Mouse (Mus musculus) intestine, embryonic 14.5 days (tissue): ENCODE measurements around the gene Btbd11. TPM values are rescaled to one million over a fixed set of nuclear protein-coding genes. Genes with fewer than 3 reads are reported as not detected.

Source experiments
- ATAC-seq: fragments of 200-750 bp; cut with Nextera tagmentation; replicated peaks from 2 replicates; pipeline ENCODE4 v1.8.0; 2017; ENCODE audit warnings: low read depth, moderate number of reproducible peaks, moderate TSS enrichment, moderate library complexity; ENCODE audit not compliant: low FRiP score, low TSS enrichment
- DNase-seq: peaks from one replicate; pipeline ENCODE4 v3.0.0-alpha.2; 2018; ENCODE audit warnings: low spot score
- H3K27ac ChIP-seq: fragments of 300-500 bp; sonication (generic); 2 replicates; pipeline ENCODE4 v1.5.1; 2014; ENCODE audit warnings: low read depth, mild to moderate bottlenecking, control low read depth
- H3K27me3 ChIP-seq: fragments of 300-500 bp; sonication (generic); replicated peaks from 2 replicates; pipeline ENCODE4 v1.6.1; 2014; ENCODE audit warnings: low read length, control low read depth; ENCODE audit not compliant: control insufficient read depth, insufficient read depth
- H3K36me3 ChIP-seq: fragments of 300-500 bp; sonication (generic); 2 replicates; pipeline ENCODE4 v1.6.1; 2014; ENCODE audit warnings: low read length, control low read depth; ENCODE audit not compliant: control insufficient read depth, insufficient read depth
- H3K4me1 ChIP-seq: fragments of 300-500 bp; sonication (generic); replicated peaks from 2 replicates; pipeline ENCODE4 v1.6.1; 2014; ENCODE audit warnings: low read length, control low read depth, mixed read lengths; ENCODE audit not compliant: control insufficient read depth, insufficient read depth
- H3K4me2 ChIP-seq: fragments of 300-500 bp; sonication (generic); 2 replicates; pipeline ENCODE4 v1.6.1; 2014; ENCODE audit warnings: low read length
- H3K4me3 ChIP-seq: fragments of 300-500 bp; sonication (generic); 2 replicates; pipeline ENCODE4 v1.5.1; 2014; ENCODE audit warnings: low read depth, low read length, control low read depth, mixed read lengths
- H3K9ac ChIP-seq: fragments of 300-500 bp; sonication (generic); 2 replicates; pipeline ENCODE4 v1.6.1; 2014; ENCODE audit warnings: mild to moderate bottlenecking, low read length
- H3K9me3 ChIP-seq: fragments of 300-500 bp; sonication (generic); 2 replicates; pipeline ENCODE4 v1.6.1; 2016; ENCODE audit warnings: low read length, control low read depth; ENCODE audit not compliant: control insufficient read depth
- WGBS: fragments of 180-500 bp; shearing (Covaris S2); extraction: QIAGEN DNeasy Blood & Tissue Kit; methylation state at CpG from one replicate; pipeline ENCODE4 v1.1.7; 2014; 5-methylcytosine and 5-hydroxymethylcytosine counted together
- polyA plus RNA-seq: library from polyadenylated mRNA; unstranded; fragments of >200 nt; fragmentation: Nextera tagmentation; extraction: Ambion mirVana; gene quantifications from 2 replicates; pipeline ENCODE4 v1.2.1, GENCODE M21; 2014

Gene Btbd11
- polyA plus RNA-seq, 1 experiment from 2014 or later, result 2.0 TPM

DNA sequence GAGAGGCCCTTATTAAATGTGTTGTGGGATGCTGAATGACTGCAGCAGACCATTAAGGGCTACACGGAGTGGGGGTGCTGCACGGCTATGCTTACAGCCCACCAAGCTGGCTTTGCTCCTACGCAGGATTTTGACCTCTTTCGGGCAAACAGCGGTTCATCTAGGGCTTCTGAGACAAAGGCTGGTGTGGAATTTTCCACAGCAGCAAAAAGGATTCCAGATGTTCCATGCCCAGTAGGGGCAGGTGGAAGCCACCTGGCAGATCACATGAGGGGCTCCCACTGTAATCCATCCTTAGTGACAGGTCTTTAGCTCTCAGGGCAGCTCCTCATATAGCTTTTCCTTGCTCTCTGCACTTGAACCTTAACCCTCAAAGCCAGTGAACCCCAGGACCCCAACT lies 111.3 kb downstream of the Btbd11 start:
- 70% methylated on average over 5 of the region's 5 CpGs for WGBS
- no peak for DNase-seq

DNA sequence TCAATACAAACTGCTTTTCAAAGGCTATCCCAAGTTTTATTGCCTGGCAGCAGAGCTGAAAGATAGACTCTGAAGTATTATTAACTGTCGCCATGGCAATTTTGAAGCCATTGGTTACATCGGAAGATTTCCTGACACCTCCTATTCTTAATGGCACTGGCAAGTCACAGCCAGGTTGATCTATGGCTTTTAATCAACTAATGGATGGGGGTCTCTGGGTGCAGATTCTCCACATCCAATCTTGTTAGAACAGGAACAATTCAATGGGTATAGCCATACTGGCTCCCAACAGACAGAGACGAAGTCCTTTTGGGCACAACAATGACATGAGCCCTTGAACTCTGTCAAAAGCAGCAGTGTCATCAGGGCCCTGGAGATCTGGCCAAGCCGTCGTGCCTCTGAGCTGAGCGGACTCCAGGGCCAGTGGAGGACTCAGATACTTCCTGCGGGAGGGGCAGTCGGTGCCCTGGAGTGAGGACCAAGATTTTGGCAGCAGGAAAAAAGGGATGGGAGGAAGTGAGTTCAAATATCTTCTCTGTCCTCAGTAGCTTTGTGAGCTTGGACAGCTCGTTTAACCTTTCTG lies 114.0 kb downstream of the Btbd11 start:
- DNase-seq (no peak), ATAC-seq (no peak)
- H3K36me3 ChIP-seq, result no peaks in the 10 kb centered on the region
- no peaks in the 10 kb centered on the region for H3K9me3 ChIP-seq
- H3K27ac ChIP-seq, result no peak overlapping the region
- no peak overlapping the region for H3K9ac ChIP-seq
- H3K4me1 ChIP-seq, result no peaks in the 10 kb centered on the region; the same call in 1 of the 2 replicates
- no peak overlapping the region for H3K4me2 ChIP-seq
- H3K4me3 ChIP-seq, result no peak overlapping the region
- no peaks in the 10 kb centered on the region for H3K27me3 ChIP-seq
- WGBS, result 74% methylated on average over 9 of the region's 9 CpGs

More for the DNA sequence above, 111.3 kb downstream of the Btbd11 start:
- H3K9ac ChIP-seq, result no peak overlapping the region
- H3K4me1 ChIP-seq, result no peaks in the 10 kb centered on the region; the same call in 1 of the 2 replicates
- no peak overlapping the region for H3K4me2 ChIP-seq
- H3K36me3 ChIP-seq, result no peaks in the 10 kb centered on the region
- no peak overlapping the region for H3K4me3 ChIP-seq
- H3K9me3 ChIP-seq, result no peaks in the 10 kb centered on the region
- ATAC-seq, result no peak
- H3K27me3 ChIP-seq, result no peaks in the 10 kb centered on the region
- H3K27ac ChIP-seq, result no peak overlapping the region

DNA sequence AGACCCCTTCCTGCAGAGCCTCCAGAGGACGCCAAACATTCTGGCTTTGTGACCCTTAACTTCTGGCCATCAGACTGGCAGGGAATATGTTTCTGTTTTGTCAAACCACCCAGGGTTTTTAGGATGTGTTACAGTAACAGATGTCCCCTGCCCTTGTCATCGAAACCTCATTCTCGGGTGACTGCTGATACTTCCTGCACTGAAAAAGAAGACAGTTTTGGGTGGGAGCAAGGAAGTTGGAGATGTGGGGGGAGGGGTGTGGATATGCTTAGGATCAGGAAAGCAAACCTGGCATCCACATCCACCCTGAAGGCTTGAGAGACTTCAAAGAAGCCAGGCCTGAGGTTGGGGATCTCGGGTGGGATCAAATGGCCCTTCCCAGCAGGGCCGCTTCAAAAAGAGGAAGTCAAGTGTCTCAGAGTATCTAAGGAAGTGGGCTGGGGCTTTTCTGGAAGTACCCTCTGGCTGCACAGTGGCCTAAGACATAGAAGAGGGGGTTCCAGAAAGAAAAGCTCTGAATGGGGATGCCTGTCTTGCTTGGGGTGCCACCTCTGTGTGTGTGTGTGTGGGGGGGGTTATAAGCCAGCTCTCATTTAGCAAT lies 115.5 kb downstream of the Btbd11 start:
- H3K27ac ChIP-seq, result no peak overlapping the region

DNA sequence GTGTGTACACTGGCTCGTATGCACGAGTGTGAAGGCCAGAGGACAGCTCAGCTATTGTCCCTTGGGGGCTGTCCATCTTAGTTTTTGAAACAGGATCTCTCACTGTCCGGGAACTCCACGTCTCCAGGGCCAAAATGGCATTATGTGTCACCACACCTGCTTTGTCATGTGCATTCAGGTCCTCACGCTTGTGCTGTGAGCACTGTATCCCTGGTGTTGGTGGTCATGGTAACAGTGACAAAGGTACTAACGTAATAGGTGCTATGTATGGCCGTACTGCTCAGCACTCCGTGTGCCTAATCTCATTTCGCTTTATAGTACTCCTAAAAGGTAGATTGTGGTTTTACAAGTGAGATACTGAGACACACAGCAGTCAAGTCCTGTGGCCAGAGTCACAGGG lies 116.0 kb downstream of the Btbd11 start:
- WGBS, result 81% methylated on average over 9 of the region's 9 CpGs
- no peak overlapping the region for H3K9ac ChIP-seq
- H3K27me3 ChIP-seq, result no peaks in the 10 kb centered on the region
- no peaks in the 10 kb centered on the region for H3K9me3 ChIP-seq
- no peak overlapping the region for H3K4me3 ChIP-seq
- H3K27ac ChIP-seq, result no peak overlapping the region
- DNase-seq (no peak), ATAC-seq (no peak)
- no peaks in the 10 kb centered on the region; the same call in 1 of the 2 replicates for H3K4me1 ChIP-seq
- H3K4me2 ChIP-seq, result no peak overlapping the region
- no peaks in the 10 kb centered on the region for H3K36me3 ChIP-seq

More for the DNA sequence above, 115.5 kb downstream of the Btbd11 start:
- no peak for DNase-seq
- H3K36me3 ChIP-seq, result no peaks in the 10 kb centered on the region
- 59% methylated on average over 5 of the region's 5 CpGs for whole genome bisulfite sequencing
- H3K27me3 ChIP-seq, result no peaks in the 10 kb centered on the region
- no peaks in the 10 kb centered on the region; the same call in 1 of the 2 replicates for H3K4me1 ChIP-seq
- ATAC-seq, result no peak
- no peak overlapping the region for H3K9ac ChIP-seq
- H3K9me3 ChIP-seq, result no peaks in the 10 kb centered on the region
- no peak overlapping the region for H3K4me3 ChIP-seq
- no peak overlapping the region for H3K4me2 ChIP-seq

DNA sequence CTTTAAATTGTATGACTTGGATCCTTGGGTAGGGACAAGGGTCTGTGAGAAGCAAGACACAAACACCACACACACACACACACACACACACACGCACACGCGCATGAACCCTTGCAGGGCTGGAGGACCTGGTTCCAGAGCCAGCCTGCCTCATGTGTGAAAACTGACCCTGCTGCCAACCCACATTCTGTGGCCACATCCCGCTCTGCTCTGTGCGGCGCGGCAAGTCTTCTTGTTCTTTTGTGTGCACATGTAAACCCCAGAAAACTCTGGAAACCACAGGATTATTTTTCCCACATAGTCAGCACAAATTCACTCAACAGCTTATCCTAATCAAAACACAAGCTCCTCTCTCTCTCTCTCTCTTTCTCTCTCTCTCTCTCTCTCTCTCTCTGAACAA lies 116.8 kb downstream of the Btbd11 start:
- no peaks in the 10 kb centered on the region for H3K27me3 ChIP-seq
- H3K9me3 ChIP-seq, result no peaks in the 10 kb centered on the region
- no peak overlapping the region for H3K4me2 ChIP-seq
- H3K9ac ChIP-seq, result no peak overlapping the region
- WGBS, result 91% methylated on average over 7 of the region's 7 CpGs
- DNase-seq (no peak), ATAC-seq (no peak)
- no peak overlapping the region for H3K27ac ChIP-seq
- no peaks in the 10 kb centered on the region for H3K36me3 ChIP-seq
- no peaks in the 10 kb centered on the region; the same call in 1 of the 2 replicates for H3K4me1 ChIP-seq
- no peak overlapping the region for H3K4me3 ChIP-seq

DNA sequence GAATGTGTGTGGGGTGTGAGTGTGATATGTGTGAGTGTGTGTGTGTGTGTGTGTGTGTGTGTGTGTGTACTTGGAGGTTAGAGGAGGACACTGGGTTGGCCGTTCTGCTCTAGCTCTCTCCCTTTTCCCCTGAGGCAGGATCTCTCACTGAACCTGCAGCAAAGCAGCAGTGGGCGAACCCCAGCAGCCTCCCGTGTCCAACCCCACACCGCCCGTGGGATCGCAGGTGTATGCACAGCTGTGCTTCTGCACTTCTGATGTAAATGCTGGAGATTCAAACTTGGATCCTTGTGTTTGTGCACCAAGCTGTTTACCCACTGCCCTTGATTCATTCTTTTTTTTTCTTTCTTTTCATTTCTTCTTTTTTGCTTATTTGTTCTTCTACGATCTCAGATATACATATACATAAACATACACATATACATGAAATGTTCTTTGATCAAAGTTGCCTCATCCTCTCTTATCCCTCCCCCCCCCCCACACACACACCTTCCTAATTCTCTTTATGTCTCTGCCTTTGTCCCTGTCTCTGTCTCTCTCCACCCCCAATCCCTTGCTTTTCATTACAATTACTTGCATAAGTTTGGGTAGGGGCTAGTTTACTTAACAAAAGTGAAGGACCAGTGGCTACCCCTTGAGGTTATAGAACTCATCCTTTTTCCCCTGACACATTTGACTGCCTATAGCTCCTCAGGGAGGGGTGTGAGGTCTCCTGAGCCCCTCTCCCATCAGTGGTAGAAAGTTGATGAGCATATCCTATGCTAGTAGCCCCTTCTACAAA lies 120.8 kb downstream of the Btbd11 start:
- no peak overlapping the region for H3K9ac ChIP-seq
- DNase-seq (no peak), ATAC-seq (no peak)
- no peaks in the 10 kb centered on the region for H3K27me3 ChIP-seq
- no peaks in the 10 kb centered on the region for H3K36me3 ChIP-seq
- H3K4me1 ChIP-seq, result no peaks in the 10 kb centered on the region
- H3K4me3 ChIP-seq, result no peak overlapping the region
- WGBS, result 82% methylated on average over 7 of the region's 7 CpGs
- no peak overlapping the region for H3K4me2 ChIP-seq
- no peaks in the 10 kb centered on the region for H3K9me3 ChIP-seq
- no peak overlapping the region for H3K27ac ChIP-seq

DNA sequence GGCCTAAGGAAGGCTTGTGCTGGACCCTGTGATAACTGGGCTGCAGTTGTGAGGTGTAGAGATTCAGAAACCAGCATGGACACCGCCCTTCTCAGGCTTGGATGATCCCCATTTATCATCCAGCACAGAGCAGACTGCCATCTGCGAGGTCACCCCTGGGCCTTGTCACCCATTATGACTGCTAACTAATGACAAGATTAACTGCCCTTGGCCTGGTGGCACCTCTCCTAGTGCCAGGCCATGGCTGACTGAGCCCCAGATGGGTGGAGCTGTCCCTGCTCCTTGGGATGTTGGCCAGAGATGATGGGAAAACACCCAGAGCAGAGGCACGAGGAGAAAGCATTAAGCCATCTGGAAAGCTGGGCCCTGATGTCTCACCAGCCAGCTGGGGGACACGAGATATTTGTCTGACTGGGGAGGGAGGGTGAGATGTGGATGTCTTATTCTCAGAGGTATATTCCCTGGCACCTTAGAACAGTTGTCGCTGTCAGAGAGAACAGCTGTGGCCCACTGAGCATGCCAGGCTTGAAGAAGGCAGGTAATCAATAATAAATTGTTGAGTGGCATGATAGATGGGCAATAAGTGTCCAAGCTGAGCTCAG lies 121.7 kb downstream of the Btbd11 start:
- H3K36me3 ChIP-seq, result no peaks in the 10 kb centered on the region
- H3K9me3 ChIP-seq, result no peaks in the 10 kb centered on the region
- ATAC-seq (no peak), DNase-seq (no peak)
- H3K9ac ChIP-seq, result no peak overlapping the region
- no peaks in the 10 kb centered on the region for H3K27me3 ChIP-seq
- WGBS, result 72% methylated on average over 5 of the region's 5 CpGs
- no peak overlapping the region for H3K4me3 ChIP-seq
- no peak overlapping the region for H3K4me2 ChIP-seq
- no peak overlapping the region for H3K27ac ChIP-seq
- no peaks in the 10 kb centered on the region for H3K4me1 ChIP-seq

DNA sequence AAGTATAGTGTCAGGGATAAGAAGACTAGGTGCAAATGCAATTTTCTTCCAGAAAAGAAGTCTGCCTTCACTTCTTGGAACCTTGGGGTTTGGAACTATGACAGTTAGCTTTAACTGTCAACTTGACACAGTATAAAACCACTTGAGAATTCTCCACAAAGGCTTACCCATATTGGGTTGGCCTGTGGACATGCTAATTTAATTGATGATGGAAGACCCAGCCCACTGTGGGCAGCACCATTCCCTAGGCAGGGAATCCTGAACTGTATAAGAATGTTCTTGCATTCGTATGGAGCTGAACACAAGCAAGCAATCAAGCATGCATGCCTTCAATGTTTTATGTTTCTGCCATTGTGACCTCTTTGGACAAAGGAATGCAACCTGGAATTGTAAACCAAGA lies 122.4 kb downstream of the Btbd11 start:
- ATAC-seq, result no peak
- H3K4me2 ChIP-seq, result no peak overlapping the region
- 80% methylated on average over 1 of the region's 1 CpGs for WGBS

More for the DNA sequence above, 122.4 kb downstream of the Btbd11 start:
- Histone ChIP-seq H3K36me3 (no peaks in the 10 kb centered on the region), H3K27me3 (no peaks in the 10 kb centered on the region), H3K9ac (no peak overlapping the region), H3K27ac (no peak overlapping the region), H3K4me3 (no peak overlapping the region), H3K9me3 (no peaks in the 10 kb centered on the region), H3K4me1 (no peaks in the 10 kb centered on the region)
- no peak for DNase-seq
